Mouse (Mus musculus) liver, adult 2 months (tissue): ENCODE results near the gene Adgra1. TPM values are rescaled to one million over a fixed set of nuclear protein-coding genes. Genes with fewer than 3 reads are reported as not detected.

Experiments
- DNase-seq: peaks from one replicate; pipeline ENCODE4 v3.0.0-alpha.2; 2011; ENCODE audit warnings: low read depth, low spot score; ENCODE audit errors: extremely low read depth
- H3K27ac ChIP-seq: fragments of 200-500 bp; replicated peaks from 2 replicates; pipeline ENCODE4 v1.5.1; 2012; ENCODE audit warnings: low read depth, mild to moderate bottlenecking, control low read depth, inconsistent platforms, low read length; ENCODE audit not compliant: insufficient read depth
- H3K27me3 ChIP-seq: fragments of 200-500 bp; 2 replicates; pipeline ENCODE4 v1.6.1; 2012; ENCODE audit warnings: mild to moderate bottlenecking, moderate library complexity, low read length, inconsistent platforms; ENCODE audit not compliant: control insufficient read depth, insufficient read depth
- H3K36me3 ChIP-seq: fragments of 200-500 bp; 2 replicates; pipeline ENCODE4 v1.6.1; 2012; ENCODE audit warnings: low read length, inconsistent platforms; ENCODE audit not compliant: control insufficient read depth, insufficient read depth
- H3K4me1 ChIP-seq: fragments of 200-500 bp; 2 replicates; pipeline ENCODE4 v1.6.1; 2011; ENCODE audit warnings: low read length; ENCODE audit not compliant: control insufficient read depth, insufficient read depth
- H3K4me3 ChIP-seq: fragments of 200-500 bp; 2 replicates; pipeline ENCODE4 v1.5.1; 2011; ENCODE audit warnings: low read depth, mild to moderate bottlenecking, control low read depth, low read length, moderate library complexity; ENCODE audit not compliant: insufficient read depth
- H3K79me2 ChIP-seq: fragments of 200-500 bp; 2 replicates; pipeline ENCODE4 v1.6.1; 2012; ENCODE audit warnings: inconsistent platforms, mild to moderate bottlenecking, low read length, moderate library complexity; ENCODE audit not compliant: control insufficient read depth, insufficient read depth
- H3K9ac ChIP-seq: fragments of 200-500 bp; 2 replicates; pipeline ENCODE4 v1.6.1; 2012; ENCODE audit warnings: low read depth, mild to moderate bottlenecking, control low read depth, inconsistent platforms, low read length
- CTCF ChIP-seq: fragments of 200-500 bp; IDR thresholded peaks from 2 replicates; pipeline ENCODE4 v1.5.1; 2011; ENCODE audit warnings: low read depth, low read length, control low read depth
- POLR2A ChIP-seq: fragments of 200-500 bp; IDR thresholded peaks from 2 replicates; pipeline ENCODE4 v1.6.1; 2011; ENCODE audit warnings: low read length, control low read depth; ENCODE audit not compliant: insufficient read depth; ENCODE audit errors: extremely low read depth
- WGBS: fragments of 180-500 bp; shearing (Covaris S2); methylation state at CpG from one replicate; pipeline ENCODE4 v1.1.7; 2018; 5-methylcytosine and 5-hydroxymethylcytosine counted together
- polyA plus RNA-seq: library from polyadenylated mRNA; depleted of rRNA; stranded (reverse); fragments of >200 nt; gene quantifications from 2 replicates; pipeline ENCODE4 v1.2.3, GENCODE M21; 2012
- total RNA-seq: library from RNA; depleted of rRNA; stranded (reverse); fragments of >200 nt; gene quantifications from 2 replicates; pipeline ENCODE4 v1.2.3, GENCODE M21; 2014

The Adgra1 gene
- total and polyA plus RNA-seq, 2 experiments = not detected

DNA sequence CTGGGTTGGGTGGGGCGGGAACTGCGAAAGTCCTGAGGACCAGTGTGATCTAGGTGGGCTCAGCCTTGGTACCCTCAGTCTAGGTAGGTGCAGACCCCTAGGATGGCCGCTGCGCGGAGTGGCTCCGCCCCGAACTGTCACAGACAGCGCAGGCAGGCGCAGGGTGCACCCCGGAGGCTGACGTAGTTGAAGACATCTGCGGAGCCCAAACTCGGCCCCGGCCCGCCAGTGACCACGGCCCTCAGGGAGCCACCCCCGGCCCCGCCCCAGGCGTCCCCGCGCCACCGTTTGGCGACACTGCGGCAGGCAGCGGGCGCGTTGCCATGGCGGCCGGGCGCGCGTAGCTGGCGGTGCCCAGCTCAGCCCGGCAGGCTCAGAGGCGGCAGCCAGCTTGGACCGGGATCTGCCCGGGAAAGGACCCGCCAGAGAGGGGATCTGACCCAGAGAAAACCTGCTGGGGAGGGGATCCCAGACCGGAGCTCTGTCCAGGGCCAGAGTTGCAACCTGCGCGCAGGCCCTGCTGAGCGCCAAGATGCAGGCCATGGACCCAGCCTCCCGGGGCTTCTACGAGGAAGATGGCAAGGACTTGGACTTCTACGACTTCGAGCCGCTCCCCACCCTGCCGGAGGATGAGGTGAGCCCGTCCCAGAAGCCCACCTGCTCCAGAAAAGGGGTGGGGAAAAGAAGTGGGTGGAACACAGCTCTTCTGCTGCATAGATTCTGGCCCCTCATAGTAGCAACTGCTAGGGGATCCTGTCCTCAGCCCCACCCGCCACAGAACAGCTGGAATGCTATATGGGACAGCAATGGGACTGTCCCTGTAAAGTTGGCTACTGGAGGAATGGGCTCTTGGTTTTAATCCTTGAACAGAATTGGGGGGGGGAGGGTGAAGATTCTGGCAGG lies 60.9 kb downstream of the Adgra1 start, which contains the start of gene Kndc1:
Gene Kndc1 (plus strand): TSS at position 42 of the 903 bp plus-strand sequence.
- Histone ChIP-seq H3K36me3 (no peaks in the 10 kb centered on the region), H3K79me2 (no peaks in the 10 kb centered on the region), H3K27me3 (peaks cover 5% of the 10 kb centered on the region; the same call in 1 of the 2 replicates), H3K4me1 (no peaks in the 10 kb centered on the region), H3K4me3 (no peak within 1 kb of the TSS), H3K9ac (no peak within 1 kb of the TSS), H3K27ac (no peak within 1 kb of the TSS)
- WGBS = 2% methylated on average over 50 of the region's 50 CpGs
- TF ChIP-seq POLR2A (no peak), CTCF (no peak)
- no peak for DNase-seq

DNA sequence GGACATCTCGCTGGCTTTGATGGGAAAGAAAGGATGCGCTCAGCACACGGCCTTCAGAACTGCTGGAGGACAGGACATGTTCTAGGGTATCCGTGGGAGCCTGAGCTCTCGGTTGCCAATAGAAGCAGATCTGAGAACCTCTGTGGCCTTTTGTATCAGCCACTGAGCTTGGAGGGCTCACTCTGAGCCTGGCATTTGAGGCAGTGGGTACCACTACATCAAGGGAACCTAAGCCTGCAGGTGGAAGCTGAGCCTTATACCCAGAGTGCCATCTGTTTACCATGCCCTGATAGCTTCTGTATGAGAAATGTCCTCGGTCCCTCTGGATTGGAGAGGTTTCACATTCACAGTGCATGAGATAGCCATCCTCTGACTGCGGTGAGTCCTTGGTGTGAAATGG lies 62.3 kb downstream of the Adgra1 start:
- peaks cover 5% of the 10 kb centered on the region; the same call in 1 of the 2 replicates for H3K27me3 ChIP-seq
- no peaks in the 10 kb centered on the region for H3K36me3 ChIP-seq
- H3K9ac ChIP-seq = no peak overlapping the region
- H3K4me1 ChIP-seq = no peaks in the 10 kb centered on the region
- H3K27ac ChIP-seq = no peak overlapping the region
- TF ChIP-seq CTCF = no peak
- no peak for TF ChIP-seq POLR2A
- no peak for DNase-seq
- 68% methylated on average over 7 of the region's 7 CpGs for WGBS
- H3K4me3 ChIP-seq = no peak overlapping the region
- no peaks in the 10 kb centered on the region for H3K79me2 ChIP-seq

DNA sequence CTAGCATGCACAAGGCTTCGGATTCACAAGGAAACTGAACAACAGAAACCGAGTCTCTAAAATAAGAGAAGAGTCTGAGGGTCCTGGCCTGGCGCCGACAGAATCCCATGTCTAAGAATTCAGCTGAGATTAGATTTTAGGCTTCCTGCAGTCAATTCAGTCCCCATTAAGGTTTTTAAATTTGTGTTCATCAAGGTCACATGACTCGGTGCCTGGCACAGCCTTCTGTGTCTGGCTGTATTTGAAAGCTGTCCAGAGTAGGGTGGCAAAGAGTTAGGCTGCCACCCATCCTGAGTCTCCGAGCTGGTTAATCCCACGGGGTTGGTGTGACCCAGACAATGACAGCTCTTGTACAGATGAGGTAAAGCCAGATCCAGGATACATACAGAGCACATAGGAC lies 62.8 kb downstream of the Adgra1 start:
- no peak for TF ChIP-seq CTCF
- TF ChIP-seq POLR2A = no peak
- Histone ChIP-seq H3K9ac (no peak overlapping the region), H3K4me1 (no peaks in the 10 kb centered on the region), H3K27me3 (peaks cover 5% of the 10 kb centered on the region; the same call in 1 of the 2 replicates), H3K36me3 (no peaks in the 10 kb centered on the region), H3K79me2 (no peaks in the 10 kb centered on the region), H3K27ac (no peak overlapping the region), H3K4me3 (no peak overlapping the region)
- WGBS = 75% methylated on average over 7 of the region's 7 CpGs
- DNase-seq = no peak

DNA sequence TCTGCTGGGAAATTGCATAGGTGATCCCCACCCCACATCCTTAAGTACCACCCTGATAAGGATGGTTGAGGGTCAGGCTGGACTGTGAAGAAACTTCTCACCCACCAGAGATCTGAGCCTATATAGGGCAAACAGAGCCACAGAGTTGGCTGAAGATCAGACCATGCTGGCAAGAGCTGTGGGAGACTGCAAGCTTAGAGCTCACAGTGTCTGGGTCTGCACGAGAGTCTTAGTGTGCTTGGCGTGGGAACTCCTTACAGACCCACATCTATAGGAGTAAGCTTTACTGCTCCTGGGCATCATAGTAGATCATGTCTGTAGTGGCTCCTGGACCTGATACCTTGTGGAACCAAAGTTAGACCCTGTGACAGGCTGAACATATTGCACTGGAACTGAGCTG lies 64.6 kb downstream of the Adgra1 start:
- no peaks in the 10 kb centered on the region for H3K36me3 ChIP-seq
- no peaks in the 10 kb centered on the region for H3K4me1 ChIP-seq
- no peaks in the 10 kb centered on the region for H3K79me2 ChIP-seq
- H3K4me3 ChIP-seq = no peak overlapping the region
- WGBS = 76% methylated on average over 2 of the region's 2 CpGs
- no peak for TF ChIP-seq CTCF
- TF ChIP-seq POLR2A = no peak
- DNase-seq = no peak
- H3K27me3 ChIP-seq = peaks cover 5% of the 10 kb centered on the region; the same call in 1 of the 2 replicates
- H3K9ac ChIP-seq = no peak overlapping the region
- no peak overlapping the region for H3K27ac ChIP-seq

DNA sequence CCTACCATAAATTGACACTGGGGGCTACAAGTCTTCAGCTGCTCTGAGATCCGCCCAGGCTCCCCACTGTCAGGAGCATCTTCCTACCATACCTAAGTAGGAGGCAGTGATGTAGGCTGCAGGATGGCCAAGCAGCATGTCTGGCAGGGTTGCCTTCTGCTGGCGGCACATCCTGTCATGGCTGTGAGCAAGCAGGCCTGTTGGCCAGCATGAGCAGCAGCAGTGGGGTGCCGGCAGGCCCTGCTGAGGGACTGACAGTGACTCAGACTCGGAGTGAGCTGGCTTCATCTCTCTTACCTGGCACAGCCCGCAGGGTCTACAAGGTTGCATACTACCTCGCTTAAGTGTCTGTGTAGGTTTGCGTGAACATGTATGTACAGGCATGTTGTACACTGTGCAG lies 65.5 kb downstream of the Adgra1 start:
- TF ChIP-seq POLR2A = no peak
- no peak for TF ChIP-seq CTCF
- no peaks in the 10 kb centered on the region for H3K36me3 ChIP-seq
- no peak overlapping the region for H3K9ac ChIP-seq
- WGBS = 81% methylated on average over 7 of the region's 7 CpGs
- H3K27ac ChIP-seq = no peak overlapping the region
- no peaks in the 10 kb centered on the region for H3K4me1 ChIP-seq
- peaks cover 5% of the 10 kb centered on the region; the same call in 1 of the 2 replicates for H3K27me3 ChIP-seq
- no peak overlapping the region for H3K4me3 ChIP-seq
- no peaks in the 10 kb centered on the region for H3K79me2 ChIP-seq
- no peak for DNase-seq

DNA sequence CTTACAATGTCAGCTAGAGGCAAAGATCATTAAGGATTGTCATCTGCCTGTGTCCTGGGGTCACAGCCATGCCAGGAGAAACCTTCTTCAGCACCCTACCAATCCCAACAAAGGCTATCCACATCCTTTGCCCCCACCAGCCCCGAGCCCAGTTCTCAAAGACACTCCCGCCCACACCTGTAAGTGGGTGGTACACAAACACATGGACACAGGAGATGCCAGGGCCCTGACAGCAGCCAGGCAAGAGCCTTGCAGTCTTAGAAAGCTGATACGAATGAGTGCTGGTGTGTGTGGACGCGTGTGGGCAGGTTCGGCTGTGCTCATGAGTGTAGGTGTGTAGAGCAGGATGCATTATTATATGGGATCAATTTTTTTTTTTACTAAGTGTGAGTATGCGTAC lies 66.5 kb downstream of the Adgra1 start:
- H3K79me2 ChIP-seq = no peaks in the 10 kb centered on the region
- WGBS = 85% methylated on average over 7 of the region's 7 CpGs
- no peak for DNase-seq
- no peak overlapping the region for H3K27ac ChIP-seq
- H3K9ac ChIP-seq = no peak overlapping the region
- TF ChIP-seq POLR2A (no peak), CTCF (no peak)
- H3K27me3 ChIP-seq = no peaks in the 10 kb centered on the region
- no peaks in the 10 kb centered on the region for H3K36me3 ChIP-seq
- H3K4me3 ChIP-seq = no peak overlapping the region
- no peaks in the 10 kb centered on the region for H3K4me1 ChIP-seq
